Mouse (Mus musculus) central nervous system, embryonic 11.5 days (tissue): ENCODE measurements around the gene Gm21188. TPM values are rescaled to one million over a fixed set of nuclear protein-coding genes. Genes with fewer than 3 reads are reported as not detected.

Experiments
- polyA plus RNA-seq: library from polyadenylated mRNA; depleted of rRNA; stranded (reverse); fragments of >200 nt; gene quantifications from 2 replicates; pipeline ENCODE4 v1.2.3, GENCODE M21; 2012; rRNA removed

Gene Gm21188
- not detected in 2 replicates for polyA plus RNA-seq

DNA sequence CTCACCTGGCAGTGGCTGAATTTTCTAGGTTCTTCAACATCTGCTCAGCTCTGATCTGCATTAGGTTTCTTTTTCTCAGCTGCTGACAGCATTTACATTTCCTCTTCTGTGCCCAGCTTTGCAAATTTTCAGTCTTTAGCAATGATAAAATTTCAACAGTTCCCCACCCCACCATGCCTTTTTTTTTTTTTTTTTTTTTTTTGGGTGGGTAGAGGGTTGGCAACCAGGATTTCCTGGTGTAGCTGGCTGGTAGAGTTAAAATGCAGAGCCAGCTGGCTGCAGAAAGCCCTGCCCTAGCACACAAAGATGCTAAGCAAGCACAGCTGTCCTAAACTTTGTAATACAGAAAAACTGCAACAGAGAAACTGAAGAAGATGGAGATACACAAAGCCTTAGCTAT is at the start of gene Gm21188:
Gene Gm21188, minus strand, starts transcription at position 110 of the 400 bp plus-strand sequence.

DNA sequence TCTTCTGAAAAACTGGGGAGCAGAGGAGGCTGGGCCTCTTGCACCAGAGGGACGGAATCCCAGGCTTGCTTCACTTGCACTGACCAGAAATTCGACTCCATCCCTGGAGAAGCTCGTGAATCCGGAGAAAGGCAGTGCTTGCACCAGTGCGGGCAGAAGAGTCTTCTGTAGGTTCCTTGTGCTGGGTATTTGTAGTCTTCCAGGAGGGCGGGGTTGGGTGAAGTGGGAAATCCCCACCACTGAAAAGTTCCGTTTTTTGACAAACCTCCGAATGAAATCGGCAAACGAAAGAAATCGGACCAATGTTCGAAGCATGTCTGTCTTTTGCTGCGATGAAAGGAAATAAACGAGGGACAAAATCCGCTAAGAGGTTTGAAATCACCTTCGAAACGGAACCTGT is 25.1 kb downstream of the Gm21188 start, which contains the start of gene Gm36079:
Gene Gm36079, minus strand, starts transcription at position 101 of the 400 bp plus-strand sequence.

Other genes with a start within 250 kb of the Gm21188 start
- gene AF067063, start 222.0 kb downstream of the Gm21188 start, polyA plus RNA-seq: not detected in 2 replicates
- not detected in 2 replicates for gene D13Ertd608e, start 216.2 kb downstream of the Gm21188 start, polyA plus RNA-seq
- not detected in 2 replicates for gene Tcstv1, start 157.4 kb downstream of the Gm21188 start, polyA plus RNA-seq
- not detected in 2 replicates for gene Gm21761, start 122.9 kb downstream of the Gm21188 start, polyA plus RNA-seq
- not detected in 2 replicates for gene B020031M17Rik, start 101.4 kb downstream of the Gm21188 start, polyA plus RNA-seq
- gene Gm36079, start 25.2 kb downstream of the Gm21188 start, polyA plus RNA-seq: not detected in 2 replicates
- not detected in 2 replicates for gene Gm20767, start 88.1 kb upstream of the Gm21188 start, polyA plus RNA-seq
- gene Gm21818, start 120.2 kb upstream of the Gm21188 start, polyA plus RNA-seq: 0.36 TPM in 1 of 2 replicates, not detected in the other
- not detected in 2 replicates for gene Gm21762, start 163.8 kb upstream of the Gm21188 start, polyA plus RNA-seq
- gene Gm21731, start 186.9 kb upstream of the Gm21188 start, polyA plus RNA-seq: not detected in 2 replicates
- gene AF067061, start 210.9 kb upstream of the Gm21188 start, polyA plus RNA-seq: not detected in 2 replicates
- gene BC147527, start 248.2 kb upstream of the Gm21188 start, polyA plus RNA-seq: 0.08 and 0.21 TPM in 2 replicates